Mouse (Mus musculus) CD8-positive naive resting alpha-beta T cell, adult 57 days (primary cell): Measurements from ENCODE around the gene Mlst8. TPM values are rescaled to one million over a fixed set of nuclear protein-coding genes. Genes with fewer than 3 reads are reported as not detected.

Experiments
- total RNA-seq: library from RNA; stranded (reverse); gene quantifications from one replicate; pipeline ENCODE4 v1.2.4, GENCODE M21; 2023

The Mlst8 gene
- total RNA-seq, result 23.8 TPM

DNA sequence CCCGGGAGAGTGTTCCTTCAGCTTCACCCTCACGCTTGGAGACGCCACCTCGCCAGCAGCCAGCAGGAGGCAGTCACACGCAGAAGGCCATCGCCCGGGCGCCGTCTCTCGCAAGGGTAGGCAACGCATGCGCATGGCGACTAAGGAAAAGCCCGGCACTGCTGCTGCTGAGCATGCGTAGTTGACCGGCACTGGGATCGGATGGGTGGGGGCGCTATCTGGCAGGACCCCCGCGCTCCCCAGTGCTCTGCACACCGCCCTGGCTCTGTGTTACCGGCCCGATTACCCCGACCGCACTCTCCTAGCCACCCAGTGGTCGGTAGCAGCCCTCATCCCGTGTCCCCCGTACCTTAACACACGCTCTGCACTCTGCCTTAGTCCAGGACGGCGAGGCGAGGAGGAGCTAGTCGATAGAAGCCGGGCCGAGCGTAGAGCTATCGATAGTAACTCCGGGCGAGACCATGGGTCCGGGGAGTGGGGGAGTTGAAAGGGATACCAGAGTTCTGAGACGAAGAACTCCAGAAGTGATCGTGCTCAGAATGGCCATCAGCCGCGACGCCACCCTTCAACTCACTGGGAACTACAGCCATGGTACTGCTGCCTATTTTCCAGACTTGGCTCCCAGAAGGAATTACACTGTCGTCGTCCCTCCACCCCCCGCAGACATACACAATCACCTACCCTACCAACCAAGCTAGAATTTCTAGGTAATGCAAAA, at the start of gene Mlst8:
TSS of gene Mlst8 (minus strand) at position 416 of the 718 bp plus-strand sequence.

DNA sequence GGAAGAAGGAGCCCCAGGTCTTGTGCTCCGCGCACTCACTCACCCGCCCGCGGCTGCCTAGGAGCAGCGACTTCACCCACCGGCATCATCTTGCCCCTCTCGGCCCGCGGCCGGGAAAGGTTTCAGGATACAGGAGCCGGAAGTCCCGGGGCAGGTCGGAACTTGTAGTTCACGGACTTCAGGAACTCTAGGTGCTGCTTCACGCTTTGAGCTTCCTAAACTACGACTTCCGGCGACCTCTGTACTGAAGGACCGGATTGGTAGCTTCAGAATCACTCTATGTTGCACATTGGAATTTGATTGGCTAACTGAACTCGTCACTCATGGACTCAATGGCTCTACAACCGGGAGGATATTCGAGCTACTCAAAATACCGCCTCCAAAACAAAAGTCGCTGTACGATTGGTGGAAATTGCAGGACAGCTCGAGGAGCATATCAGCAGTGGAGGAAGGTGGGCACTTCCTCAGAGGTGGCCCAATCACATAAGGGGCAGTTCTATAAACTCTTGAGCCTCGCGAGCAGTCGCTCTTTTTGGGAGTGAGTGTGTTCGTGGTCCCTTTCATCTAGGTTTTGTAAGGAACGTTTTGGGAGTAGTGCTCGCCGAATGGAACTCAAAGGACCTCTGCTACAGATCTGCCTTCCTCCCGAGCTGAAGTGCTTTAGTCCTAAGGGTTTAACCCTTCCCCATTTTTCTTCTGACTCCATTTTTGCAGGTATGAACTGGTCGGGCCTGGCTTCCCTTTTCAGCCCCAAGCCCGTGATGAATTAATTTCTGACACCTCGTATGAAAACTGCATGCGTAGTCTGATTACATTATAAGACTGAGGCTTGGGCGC, 49.1 kb upstream of the Mlst8 start, which contains the start of gene Traf7:
TSS of gene Traf7 (minus strand) at position 216 of the 837 bp plus-strand sequence.

GRCm38 (mm10) chr17:24488186-24488661, 9.3 kb upstream of the Mlst8 start, which contains the start of gene Caskin1:
Gene Caskin1 (plus strand): TSS chr17:24488601.

DNA sequence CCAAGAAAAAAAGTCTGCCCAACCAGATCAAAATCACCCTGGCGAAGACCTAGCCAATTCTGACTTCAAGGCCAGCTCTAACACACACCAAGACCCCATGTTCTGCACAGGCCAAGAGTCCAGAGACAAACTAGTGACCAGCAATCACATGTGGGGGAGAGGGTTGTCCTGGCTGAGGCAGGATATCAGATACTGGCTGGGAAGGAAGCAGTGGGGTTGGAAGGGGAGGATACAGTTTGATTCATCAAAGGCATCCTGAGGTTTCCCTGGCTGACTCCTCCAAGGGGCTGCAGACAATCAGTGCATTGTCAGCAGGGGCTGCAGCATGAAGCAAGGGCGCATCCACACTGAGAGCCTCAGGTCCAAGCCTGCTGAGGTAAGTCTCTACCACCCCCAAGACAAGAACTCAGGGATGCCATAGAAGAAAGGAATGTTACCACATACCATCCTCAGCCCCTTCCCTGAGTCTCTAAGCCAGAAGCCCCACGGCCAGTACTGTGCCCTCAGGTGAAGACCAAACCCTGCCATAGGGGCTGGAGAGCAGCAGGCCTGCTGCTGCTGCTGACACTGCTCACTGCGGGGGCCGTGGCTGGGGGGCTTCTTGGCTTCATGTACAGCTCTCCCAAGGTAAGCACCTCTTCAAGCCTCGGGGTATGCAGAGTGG, 5.1 kb downstream of the Mlst8 start, which contains the start of gene Bricd5:
TSS of gene Bricd5 (plus strand) at position 273 of the 664 bp plus-strand sequence.

GRCm38 (mm10) chr17:24469910-24470602, 8.8 kb downstream of the Mlst8 start, which contains the start of the genes E4f1 and Pgp:
Gene E4f1 (minus strand): TSS chr17:24470313.
Gene Pgp (plus strand): TSS chr17:24470392.

DNA sequence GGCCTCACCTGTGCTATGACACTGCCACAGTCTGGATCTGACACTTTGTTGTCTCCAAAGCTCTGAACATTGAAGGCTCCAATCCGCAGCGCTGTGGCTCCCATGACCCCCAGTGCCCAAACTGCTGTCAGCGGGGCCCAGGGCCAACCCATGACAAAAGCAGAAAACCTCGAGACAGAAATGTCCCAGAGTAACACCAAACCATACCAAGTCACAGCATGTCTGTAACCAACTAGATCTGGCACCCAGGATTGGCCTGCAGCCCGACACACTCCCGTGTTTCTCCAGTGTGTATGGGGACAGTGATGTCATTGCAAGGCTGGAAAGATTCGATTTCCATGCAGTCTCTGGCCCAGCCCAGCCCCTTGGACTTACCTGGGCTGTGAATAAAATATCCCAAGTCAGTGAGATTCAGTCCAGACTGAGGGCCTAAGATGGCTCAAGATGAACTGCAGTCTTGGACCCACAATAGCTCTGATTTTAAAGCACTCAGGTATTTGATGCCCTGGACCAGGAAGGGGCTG, 36.2 kb downstream of the Mlst8 start, which contains the start of gene Dnase1l2:
TSS of gene Dnase1l2 (minus strand) at position 474 of the 524 bp plus-strand sequence.

GRCm38 (mm10) chr17:24426471-24427169, 52.3 kb downstream of the Mlst8 start, which contains the start of gene Eci1:
Gene Eci1 (plus strand): TSS chr17:24426641.

Other genes starting within 250 kb of the Mlst8 start
- 5.2 TPM for gene Ccnf, start 227.6 kb downstream of the Mlst8 start, total RNA-seq
- gene Abca17, start 128.0 kb downstream of the Mlst8 start, total RNA-seq, result 0.12 TPM
- gene Abca3, start 127.1 kb downstream of the Mlst8 start, total RNA-seq, result 49.1 TPM
- 150 TPM for gene Rnps1, start 64.5 kb downstream of the Mlst8 start, total RNA-seq
- gene Eci1, start 52.4 kb downstream of the Mlst8 start, total RNA-seq, result 14.9 TPM
- 4.8 TPM for gene Dnase1l2, start 36.0 kb downstream of the Mlst8 start, total RNA-seq
- gene E4f1, start 8.8 kb downstream of the Mlst8 start, total RNA-seq, result 73.9 TPM
- gene Pgp, start 8.7 kb downstream of the Mlst8 start, total RNA-seq, result 14.1 TPM
- 0.80 TPM for gene Bricd5, start 5.2 kb downstream of the Mlst8 start, total RNA-seq
- not detected for gene Caskin1, start 9.5 kb upstream of the Mlst8 start, total RNA-seq
- 183 TPM for gene Traf7, start 48.9 kb upstream of the Mlst8 start, total RNA-seq
- gene Rab26, start 55.1 kb upstream of the Mlst8 start, total RNA-seq, result 2.7 TPM
- 74.3 TPM for gene Pkd1, start 70.8 kb upstream of the Mlst8 start, total RNA-seq
- 70.5 TPM for gene Tsc2, start 153.6 kb upstream of the Mlst8 start, total RNA-seq
- 4.3 TPM for gene Nthl1, start 153.6 kb upstream of the Mlst8 start, total RNA-seq
- gene Slc9a3r2, start 171.2 kb upstream of the Mlst8 start, total RNA-seq, result not detected
- not detected for gene Npw, start 179.4 kb upstream of the Mlst8 start, total RNA-seq
- gene Zfp598, start 190.6 kb upstream of the Mlst8 start, total RNA-seq, result 62.1 TPM
- not detected for gene Syngr3, start 210.9 kb upstream of the Mlst8 start, total RNA-seq
- gene Gfer, start 217.1 kb upstream of the Mlst8 start, total RNA-seq, result 12.7 TPM
- 2.0 TPM for gene Noxo1, start 217.2 kb upstream of the Mlst8 start, total RNA-seq
- 26.6 TPM for gene Tbl3, start 228.6 kb upstream of the Mlst8 start, total RNA-seq
- not detected for gene Rnf151, start 239.0 kb upstream of the Mlst8 start, total RNA-seq
- 1,667 TPM for gene Rps2, start 239.0 kb upstream of the Mlst8 start, total RNA-seq
- 68.1 TPM for gene Ndufb10, start 245.4 kb upstream of the Mlst8 start, total RNA-seq
- gene Rpl3l, start 248.7 kb upstream of the Mlst8 start, total RNA-seq, result not detected